Mouse (Mus musculus): ENCODE results near the gene Akr1c12. TPM values are rescaled to one million over a fixed set of nuclear protein-coding genes. Genes with fewer than 3 reads are reported as not detected.

Gene Akr1c12
- total RNA-seq, 2 experiments from 2014 or later = not detected

Other genes with a start within 250 kb of the Akr1c12 start
- gene Akr1c14, start 230.4 kb downstream of the Akr1c12 start, total RNA-seq (2015; ENCODE audit: low replicate concordance) = not detected in 2 replicates
- gene Akr1c14, start 230.4 kb downstream of the Akr1c12 start, total RNA-seq (2017; ENCODE audit: low replicate concordance) = not detected in 2 replicates
- not detected in 2 replicates for gene Akr1c18, start 128.8 kb downstream of the Akr1c12 start, total RNA-seq (2015; ENCODE audit: low replicate concordance)
- gene Akr1c18, start 128.8 kb downstream of the Akr1c12 start, total RNA-seq (2017; ENCODE audit: low replicate concordance) = not detected in 2 replicates
- 5.4 TPM in 1 of 2 replicates, not detected in the other for gene Akr1c13, start 88.3 kb downstream of the Akr1c12 start, total RNA-seq (2015; ENCODE audit: low replicate concordance)
- 2.8 TPM in 1 of 2 replicates, not detected in the other for gene Akr1c13, start 88.3 kb downstream of the Akr1c12 start, total RNA-seq (2017; ENCODE audit: low replicate concordance)
- gene Akr1c19, start 50.7 kb downstream of the Akr1c12 start, total RNA-seq (2015; ENCODE audit: low replicate concordance) = not detected in 2 replicates
- not detected in 2 replicates for gene Akr1c19, start 50.7 kb downstream of the Akr1c12 start, total RNA-seq (2017; ENCODE audit: low replicate concordance)
- not detected in 2 replicates for gene Akr1c6, start 154.9 kb upstream of the Akr1c12 start, total RNA-seq (2015; ENCODE audit: low replicate concordance)
- gene Akr1c6, start 154.9 kb upstream of the Akr1c12 start, total RNA-seq (2017; ENCODE audit: low replicate concordance) = not detected in 2 replicates
- gene Akr1c20, start 243.9 kb upstream of the Akr1c12 start, total RNA-seq (2015; ENCODE audit: low replicate concordance) = not detected in 2 replicates
- not detected in 2 replicates for gene Akr1c20, start 243.9 kb upstream of the Akr1c12 start, total RNA-seq (2017; ENCODE audit: low replicate concordance)

Data from erythroid progenitor cell, adult 5-6 weeks (primary cell).